Mouse (Mus musculus) c-Kit-negative CD71-positive TER-119-positive erythroid progenitor cells, embryonic 14.5 days (primary cell): ENCODE results near the gene Rad51c.
"Not testable (repeated sequence)": the region's sequence is repeated elsewhere in the genome, so short reads cannot be mapped to it uniquely, and the experiment has no call there.

Source experiments
- DNase-seq: peaks from one replicate; pipeline ENCODE4 v3.0.0-alpha.2; 2013; ENCODE audit warnings: low read depth, low spot score

Gene Rad51c

DNA sequence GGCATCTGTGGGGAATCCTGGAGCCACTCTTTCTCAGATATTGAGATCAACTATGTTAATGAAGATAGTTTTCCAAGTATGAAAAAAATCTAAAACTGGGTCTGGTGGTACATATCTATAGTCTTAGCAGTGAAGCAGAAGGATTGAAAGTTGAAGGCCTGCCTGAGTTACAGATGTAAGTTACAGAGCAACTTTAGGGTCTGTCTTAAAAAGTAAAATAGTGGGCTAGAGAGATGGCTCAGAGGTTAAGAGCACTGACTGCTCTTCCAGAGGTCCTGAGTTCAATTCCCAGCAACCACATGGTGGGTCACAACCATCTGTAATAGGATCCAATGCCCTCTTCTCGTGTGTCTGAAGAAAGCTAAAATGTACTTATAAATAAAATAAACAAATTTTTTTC lies 27.7 kb upstream of the Rad51c start:
- no peak for DNase-seq

DNA sequence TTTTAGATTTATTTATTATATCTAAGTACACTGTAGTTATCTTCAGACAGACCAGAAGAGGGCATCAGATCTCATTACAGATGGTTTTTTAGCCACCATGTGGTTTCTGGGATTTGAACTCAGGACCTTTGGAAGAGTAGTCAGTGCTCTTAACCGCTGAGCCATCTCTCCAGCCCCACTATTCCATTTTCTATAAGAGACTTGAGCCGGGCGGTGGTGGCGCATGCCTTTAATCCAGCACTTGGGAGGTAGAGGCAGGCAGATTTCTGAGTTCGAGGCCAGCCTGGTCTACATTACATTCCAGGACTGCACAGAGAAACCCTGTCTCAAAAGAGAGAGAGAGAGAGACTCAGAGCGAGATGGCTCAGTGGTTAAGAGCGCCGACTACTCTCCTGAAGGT lies 27.1 kb upstream of the Rad51c start:
- DNase-seq = not testable (repeated sequence)

DNA sequence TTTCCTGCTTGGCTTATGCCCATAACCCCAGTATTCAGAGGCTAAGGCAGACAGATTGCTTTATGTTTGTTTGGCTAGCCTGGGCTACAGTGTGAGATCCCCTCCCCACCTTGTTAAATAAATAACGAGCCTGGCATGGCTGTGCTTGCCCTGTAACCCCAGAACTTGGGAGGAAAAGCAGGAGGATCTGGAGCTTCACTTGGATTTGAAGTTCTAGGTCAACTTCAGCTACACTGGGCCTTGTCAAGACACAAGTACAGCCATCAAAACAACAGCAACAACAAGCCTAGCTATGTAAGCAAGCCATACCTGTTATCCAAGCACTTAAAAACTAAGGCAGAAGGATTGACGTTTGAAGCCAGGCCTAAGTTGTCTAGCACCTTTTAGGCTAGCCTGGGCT lies 25.6 kb upstream of the Rad51c start:
- DNase-seq = no peak

DNA sequence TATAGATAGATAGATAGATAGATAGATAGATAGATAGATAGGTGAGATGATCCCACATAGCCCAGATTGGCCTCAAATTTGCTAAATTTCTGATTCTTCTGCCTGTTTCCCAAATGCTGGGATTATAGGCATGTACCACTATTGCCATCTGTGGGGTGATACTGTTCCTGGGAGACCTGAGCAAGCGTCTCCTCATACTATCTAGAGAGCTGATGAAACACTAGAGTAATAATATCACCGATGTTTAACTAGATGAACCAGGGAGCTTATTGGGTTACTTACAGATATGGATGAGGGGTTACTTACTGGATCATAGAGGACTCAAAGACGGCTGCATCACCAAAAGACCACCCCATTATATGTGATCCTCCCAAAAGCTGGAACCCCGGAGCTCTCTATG lies 24.6 kb upstream of the Rad51c start:
- DNase-seq = no peak

DNA sequence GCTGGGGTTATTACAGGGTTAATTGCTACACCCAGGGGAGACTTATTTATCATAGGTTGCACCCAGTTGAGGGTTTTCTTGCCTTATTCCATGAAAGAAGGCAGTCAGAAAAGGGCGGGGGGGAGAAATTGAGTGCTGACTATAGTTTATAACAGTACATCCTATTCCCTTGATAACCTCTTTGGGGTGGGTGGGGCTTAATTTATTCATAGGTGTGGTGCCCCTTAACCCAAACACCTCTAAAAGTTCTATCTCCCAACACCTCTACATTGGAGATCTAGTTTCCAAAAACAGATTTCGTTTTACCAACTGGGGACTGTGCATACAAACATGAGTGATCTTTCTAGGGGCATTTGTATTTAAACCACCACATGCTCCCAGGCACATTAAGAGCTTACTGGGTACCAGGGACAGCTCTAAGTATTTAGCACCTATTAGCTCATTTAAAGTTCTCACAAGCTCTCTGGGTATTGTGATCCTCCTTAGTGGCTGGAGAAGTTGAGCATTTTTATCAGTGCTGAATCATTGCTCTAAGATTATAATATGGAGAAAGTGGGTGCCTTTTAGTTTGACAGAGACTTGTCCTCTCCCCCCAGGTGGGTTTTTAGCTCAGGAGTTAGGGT lies 23.4 kb upstream of the Rad51c start:
- DNase-seq = no peak

DNA sequence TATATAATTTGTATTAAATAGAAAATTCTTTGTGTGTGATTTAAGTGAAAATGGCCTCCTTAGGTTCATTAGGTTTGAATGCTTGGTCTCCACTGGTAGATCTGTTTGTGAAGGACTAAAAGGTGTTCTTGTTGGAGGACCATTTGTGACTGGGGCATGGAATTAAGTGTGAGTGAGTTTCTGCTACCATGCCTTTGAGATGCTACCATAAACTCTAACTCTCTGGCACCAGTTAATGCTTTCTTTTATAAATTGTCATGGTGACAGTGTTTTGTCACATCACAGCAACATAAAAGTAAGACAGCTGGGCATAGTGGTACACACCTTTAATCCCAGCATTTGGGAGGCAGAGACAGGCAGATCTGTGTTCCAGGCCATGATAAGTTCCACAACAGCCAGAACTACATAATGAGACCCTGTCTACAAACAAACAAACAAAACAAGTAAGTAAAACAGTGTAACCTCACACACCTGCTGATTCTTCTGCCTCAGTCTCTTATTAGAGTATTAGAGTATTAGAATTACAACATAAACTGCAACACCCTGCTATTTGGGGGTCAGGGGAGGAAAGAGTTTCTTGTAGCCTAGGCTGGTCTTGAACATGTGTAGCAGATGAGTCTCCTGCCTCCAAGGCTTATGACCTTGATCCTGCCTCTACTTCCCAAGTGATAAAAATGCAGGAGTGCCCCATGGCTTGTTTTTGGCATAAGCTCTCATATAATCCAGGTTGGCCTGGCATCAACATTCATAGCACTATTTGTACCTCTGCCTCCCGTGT lies 22.7 kb upstream of the Rad51c start:
- DNase-seq = no peak

DNA sequence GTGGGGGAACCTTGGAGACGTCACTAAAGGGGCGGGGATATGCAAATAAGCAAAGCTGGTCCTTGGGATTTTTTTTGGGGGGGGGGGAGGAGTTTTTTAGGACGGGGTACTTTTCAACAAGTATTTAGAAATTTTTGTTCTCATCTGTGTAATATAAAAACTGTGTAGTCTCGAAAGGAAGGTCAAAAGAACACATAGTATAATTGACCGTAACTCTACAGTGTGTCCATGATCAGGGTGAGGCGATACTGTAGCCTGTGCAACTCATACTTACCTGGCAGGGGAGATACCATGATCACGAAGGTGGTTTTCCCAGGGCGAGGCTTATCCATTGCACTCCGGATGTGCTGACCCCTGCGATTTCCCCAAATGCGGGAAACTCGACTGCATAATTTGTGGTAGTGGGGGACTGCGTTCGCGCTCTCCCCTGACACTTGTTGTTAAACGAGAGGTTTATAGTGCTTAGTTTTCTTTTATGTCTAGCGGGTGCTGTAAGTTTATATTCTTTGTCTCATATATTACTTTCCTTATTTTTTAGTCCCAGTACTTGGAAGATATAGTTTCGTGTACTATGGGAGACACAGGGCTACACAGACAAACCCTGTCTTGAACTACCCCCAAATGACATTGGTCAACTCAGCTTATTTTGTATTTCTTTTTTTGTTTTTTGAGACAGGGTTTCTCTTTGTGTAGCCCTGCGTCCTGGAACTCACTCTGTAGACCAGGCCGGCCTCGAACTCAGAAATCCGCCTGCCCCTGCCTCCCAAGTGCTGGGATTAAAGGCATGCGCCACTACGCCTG lies 21.9 kb upstream of the Rad51c start:
- DNase-seq = peak; percentile 79

DNA sequence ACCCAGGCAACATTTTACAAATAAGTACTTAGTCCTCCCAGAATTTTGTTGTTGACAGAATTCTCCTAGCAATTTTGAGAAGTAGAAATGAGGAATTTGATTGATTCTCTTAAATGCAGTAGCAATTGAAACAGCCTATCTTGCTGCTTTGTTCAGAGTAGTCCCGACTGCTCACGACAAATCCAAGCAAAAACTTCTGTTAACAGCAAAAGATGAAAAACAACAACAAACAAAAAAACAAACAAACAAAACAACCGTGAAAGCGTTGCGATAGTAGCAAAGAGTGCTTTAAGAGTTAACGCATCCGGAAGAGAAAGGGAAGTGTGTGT lies 21.3 kb upstream of the Rad51c start:
- DNase-seq = no peak

DNA sequence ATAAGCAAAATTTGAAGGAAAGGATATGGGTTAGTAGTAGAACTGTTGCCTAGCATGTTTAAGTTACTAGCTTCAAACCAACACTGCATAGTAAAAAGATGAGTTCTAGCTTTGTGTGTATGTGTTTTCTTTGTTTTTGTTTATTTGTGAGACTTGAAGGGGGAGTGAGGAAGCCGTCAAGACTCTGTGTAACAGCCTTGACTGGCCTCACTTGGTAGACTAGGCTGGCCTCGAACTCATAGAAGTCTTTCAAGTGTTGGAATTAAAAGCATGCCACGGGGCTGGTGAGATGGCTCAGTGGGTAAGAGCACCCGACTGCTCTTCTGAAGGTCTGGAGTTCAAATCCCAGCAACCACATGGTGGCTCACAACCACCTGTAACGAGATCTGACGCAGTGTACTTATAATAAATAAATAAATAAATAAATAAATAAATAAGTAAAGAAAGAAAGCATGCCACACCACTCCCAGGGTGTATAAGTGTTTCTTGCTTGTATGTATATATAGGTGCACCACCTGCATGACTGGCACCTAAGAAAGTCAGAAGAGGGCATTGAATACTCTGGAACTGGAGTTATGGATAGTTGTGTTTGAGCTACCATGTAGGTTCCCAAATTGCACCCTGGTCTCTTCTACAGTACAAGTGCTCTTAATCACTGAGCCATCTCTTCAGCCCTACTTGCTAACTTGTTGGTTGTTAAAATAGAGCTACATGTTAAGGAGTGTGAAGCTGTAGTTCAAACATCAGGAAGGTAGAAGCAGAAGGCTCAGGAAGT lies 19.0 kb upstream of the Rad51c start:
- no peak for DNase-seq

DNA sequence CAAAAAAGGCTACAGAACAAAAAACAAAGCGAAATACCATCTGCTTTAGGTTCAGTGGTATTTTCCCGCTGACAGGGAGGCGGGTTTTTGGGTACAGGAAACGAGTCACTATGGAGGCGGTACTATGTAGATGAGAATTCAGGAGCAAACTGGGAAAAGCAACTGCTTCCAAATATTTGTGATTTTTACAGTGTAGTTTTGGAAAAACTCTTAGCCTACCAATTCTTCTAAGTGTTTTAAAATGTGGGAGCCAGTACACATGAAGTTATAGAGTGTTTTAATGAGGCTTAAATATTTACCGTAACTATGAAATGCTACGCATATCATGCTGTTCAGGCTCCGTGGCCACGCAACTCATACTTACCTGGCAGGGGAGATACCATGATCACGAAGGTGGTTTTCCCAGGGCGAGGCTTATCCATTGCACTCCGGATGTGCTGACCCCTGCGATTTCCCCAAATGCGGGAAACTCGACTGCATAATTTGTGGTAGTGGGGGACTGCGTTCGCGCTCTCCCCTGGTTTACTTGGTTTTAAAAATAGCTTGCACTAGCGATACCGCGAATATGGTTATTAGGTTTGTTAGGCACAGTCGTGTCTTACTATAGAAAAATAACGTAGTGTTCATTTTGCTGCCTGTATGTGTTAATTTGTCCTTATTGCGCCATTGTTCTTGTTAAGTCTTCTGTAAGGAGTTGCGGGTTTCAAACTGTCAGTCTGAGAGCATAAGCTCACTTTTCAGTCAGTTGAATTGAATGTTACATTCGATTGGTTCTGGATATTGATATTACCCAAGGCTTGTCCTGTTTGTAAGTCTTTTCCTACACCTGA lies 18.0 kb upstream of the Rad51c start:
- peak; percentile 87 for DNase-seq

DNA sequence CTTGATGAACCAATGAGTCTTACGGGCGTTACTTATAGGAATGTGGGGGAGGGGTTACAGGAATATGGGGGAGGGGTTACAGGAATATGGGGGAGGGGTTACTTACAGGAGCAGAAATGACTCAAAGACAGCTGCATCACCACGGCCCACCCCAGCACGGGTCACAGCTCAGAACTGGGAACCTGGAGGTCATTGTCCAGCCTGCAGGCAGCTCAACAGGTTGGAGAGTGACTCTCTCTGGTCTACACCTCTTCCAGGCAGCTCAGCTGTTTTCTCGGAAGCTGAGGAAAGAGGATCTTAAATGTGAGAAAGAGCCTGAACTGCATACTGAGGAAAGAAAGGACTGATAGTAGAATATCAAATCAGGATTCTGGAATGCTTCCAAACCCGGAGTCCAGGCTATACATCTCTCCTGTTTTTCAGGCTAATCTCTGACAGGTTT lies 17.0 kb upstream of the Rad51c start:
- no peak for DNase-seq

DNA sequence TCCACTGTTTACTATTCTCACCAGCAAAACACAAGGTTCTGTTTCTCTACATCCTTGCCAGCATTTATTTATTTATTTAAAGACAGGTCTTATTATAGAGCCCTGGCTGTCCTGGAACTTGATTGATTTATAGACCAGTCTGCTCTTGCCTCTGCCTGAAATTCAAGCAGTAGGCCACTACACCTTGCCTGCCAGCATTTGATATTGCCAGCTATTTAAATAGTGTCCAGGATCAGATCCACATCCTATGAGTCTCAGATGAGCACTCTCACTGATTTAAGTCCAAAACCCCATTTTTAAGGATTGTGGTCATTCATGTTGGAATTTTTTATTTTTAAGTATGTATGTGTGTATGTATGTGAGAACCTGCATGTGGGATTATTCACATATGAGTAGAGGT lies 16.1 kb upstream of the Rad51c start:
- no peak for DNase-seq

DNA sequence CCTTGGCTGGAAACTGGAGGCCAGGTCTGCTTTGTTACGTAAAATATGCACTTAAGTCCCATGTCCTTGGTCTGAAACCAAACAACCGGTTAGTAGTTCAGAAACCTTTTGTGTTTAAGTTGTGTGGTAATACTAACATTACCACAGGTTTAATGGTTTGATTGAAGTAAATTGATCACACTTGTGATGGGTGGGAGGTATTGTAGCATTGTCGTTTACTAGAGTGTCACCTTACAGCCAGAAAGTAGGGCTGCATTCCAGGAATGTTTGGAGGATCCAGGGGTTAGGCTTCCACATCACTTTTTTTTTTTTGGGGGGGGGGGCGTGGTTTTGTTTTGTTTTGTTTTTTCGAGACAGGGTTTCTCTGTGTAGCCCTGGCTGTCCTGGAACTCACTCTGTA lies 11.4 kb upstream of the Rad51c start:
- DNase-seq = no peak

DNA sequence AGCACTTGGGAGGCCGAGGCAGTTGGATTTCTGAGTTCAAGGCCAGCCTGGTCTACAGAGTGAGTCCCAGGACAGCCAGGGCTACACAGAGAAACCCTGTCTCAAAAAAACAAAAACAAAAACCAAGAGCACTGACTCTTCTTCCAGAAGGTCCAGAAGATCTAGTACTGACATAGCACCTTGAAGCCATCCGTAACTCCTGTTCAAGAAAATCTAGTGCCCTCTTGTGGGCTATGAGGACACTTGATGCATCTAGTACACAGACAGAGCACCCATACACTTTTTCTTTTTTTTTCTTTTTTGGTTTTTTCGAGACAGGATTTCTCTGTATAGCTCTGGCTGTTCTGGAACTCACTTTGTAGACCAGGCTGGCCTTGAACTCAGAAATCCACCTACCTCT lies 8.7 kb upstream of the Rad51c start:
- not testable (repeated sequence) for DNase-seq

DNA sequence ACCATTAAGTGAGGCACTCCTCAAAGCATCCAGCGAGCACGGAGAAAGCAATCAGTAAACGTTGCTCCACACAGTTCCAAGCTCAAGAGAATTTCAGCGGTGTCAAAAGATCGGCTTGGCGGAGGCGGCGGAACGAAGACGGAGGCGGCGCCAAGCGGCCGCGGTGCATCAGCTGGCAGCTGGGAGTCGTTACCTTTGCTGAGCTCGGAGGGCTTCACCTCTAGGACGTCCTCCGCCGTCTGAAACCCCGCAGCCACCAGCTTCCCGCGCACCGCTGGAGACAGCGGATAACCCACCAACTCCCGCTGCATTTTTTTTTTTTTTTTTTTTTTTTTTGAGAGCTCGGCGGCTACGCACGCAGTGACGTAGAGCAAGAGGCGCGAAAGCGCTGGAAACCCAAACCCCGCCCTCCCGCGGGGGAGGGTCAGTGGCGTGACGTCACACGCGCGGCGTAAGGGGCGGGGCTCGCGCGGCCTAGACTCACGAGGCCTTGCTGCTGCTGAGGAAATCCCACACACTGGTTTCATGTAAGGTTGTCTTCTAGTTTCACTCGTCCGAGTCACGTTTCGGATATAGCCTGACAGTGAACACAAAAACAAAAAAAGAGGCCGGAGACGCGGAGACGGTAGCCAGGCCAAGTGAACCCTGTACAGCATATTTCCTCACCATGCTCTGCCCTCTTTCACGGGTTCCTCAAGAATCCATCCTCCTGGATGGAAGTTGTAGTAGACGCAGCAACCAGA lies 472 bp downstream of the Rad51c start:
- DNase-seq = peak; percentile 94

DNA sequence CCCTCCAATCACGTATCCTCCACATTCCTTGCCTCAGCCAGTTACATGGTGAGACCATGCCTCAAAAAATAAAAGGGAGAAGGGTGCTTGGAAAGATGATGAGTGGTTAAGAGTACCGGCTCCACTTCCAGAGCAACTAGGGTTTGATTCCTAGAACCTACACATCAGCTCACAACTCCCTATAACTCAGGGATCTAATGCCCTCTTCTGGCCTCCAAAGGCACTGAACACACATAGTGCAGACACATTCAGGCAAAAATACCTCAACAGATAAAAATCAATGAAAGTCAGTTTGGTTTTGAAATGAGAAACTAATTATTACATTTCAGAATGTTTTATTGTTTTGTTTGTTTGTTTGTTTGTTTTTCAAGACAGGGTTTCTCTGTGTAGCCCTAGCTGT lies 6.4 kb downstream of the Rad51c start:
- no peak for DNase-seq

DNA sequence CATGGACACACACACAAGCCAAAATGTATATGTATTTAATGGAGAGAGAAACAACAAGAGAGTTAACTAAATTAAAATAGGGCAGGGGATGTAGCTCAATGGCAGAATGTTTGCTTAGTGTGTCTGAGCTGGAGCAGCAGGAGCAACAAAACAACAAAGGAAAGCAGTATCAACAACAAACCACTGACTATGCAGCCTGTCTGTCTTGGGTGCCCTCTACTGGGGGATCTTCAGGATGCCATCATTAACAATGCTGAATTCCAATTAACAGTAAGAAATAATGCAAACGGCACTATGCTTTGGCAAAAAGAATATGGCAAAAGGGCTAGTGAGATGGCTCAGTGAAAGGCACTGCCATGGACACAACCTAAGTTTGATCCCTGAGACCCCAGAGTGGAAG lies 10.9 kb downstream of the Rad51c start:
- no peak for DNase-seq

DNA sequence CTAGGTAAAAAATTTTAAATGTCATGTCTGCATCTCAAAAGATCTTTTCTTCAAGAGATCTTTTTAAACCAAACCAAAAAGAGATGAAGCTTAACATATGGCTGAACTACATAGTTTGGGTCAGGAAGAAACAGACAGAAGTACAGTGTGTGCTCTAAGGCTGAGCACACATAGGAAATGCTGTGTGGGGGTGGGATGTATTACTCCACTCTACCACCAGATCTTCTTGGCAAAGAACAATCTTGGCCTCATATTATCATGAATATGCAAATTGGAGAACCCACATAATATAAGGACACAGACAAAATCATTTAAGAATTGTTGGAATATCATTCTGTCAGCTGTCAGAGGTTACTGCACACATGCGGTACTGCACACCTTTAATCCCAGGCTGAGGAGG lies 19.1 kb downstream of the Rad51c start:
- no peak for DNase-seq

DNA sequence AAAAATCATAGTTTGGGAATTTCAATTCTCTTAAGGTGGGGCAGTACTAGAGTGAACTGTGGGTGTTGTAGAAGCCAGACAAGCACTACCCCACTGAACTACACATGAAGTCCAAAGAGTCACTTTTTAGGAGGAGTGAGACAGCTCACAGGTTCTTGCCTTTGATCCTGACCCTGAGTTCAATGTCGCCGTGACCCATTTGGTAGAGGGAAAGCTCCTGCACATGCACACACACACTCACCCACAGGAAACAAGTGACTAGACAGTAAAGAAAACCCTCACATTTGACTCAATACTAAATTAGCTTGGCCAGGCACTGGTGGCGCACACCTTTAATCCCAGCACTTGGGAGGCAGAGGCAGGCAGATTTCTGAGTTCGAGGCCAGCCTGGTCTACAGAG lies 20.2 kb downstream of the Rad51c start:
- DNase-seq = no peak

DNA sequence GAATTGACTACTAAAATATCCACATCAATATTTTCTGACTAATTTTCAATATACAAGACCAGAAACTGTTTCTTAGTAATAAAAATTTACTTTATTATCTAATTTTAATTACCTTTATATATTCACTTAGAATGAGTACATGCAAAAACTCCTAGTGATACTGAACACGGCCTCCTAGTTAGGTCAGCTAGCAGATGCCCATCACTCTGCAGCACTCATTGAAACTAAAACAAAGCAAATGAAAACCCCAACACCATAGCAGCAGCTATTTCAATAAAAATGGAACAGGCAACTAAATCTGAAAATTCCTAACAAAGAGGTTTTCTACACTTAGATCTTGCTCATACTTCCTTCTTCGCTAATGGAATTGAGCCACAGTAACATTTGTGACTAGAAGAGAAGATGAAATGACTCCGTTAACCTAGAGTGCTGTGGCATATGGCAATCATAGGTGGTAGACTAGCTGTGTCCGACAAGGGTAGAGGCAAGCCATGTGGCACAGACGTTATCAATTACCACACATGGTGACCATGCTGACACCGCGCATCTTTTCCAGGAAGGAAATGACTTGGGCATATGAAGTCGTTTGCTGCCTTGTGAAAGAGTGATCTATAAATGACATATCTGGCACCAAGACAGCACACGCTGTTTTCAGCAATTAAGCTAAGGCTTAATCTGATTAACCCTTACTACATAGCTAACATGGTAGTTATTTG lies 36.7 kb downstream of the Rad51c start:
- DNase-seq = peak; percentile 77
